Mouse (Mus musculus): ENCODE measurements around the gene Herc3.

- TF ChIP-seq HCFC1 (IDR thresholded peaks at IDR 0.05; ENCODE audit: borderline replicate concordance, insufficient read depth, low read length) (no peak), ZC3H11A (IDR thresholded peaks at IDR 0.05; ENCODE audit: borderline replicate concordance, low read depth, low read length) (no peak), ZNF384 (IDR thresholded peaks at IDR 0.05; ENCODE audit: low read depth, low read length) (no peak), CHD2 (IDR thresholded peaks at IDR 0.05; ENCODE audit: low read depth, low read length) (no peak), MAFK (IDR thresholded peaks at IDR 0.05; ENCODE audit: insufficient read depth, low read depth, low read length) (no peak)
Measured at GRCm38 (mm10) chr6:58830840-58831231, 429 bp upstream of the Herc3 start.
